Mouse (Mus musculus): Measurements from ENCODE around the gene Adrb1. TPM values are rescaled to one million over a fixed set of nuclear protein-coding genes. Genes with fewer than 3 reads are reported as not detected.

The Adrb1 gene
- polyA plus RNA-seq, 1 experiment from 2014 or later: 1.0 TPM

- ATAC-seq (ENCODE audit: low FRiP score): no peak
- no peaks in the 10 kb centered on the region for H3K9me3 ChIP-seq (replicated peaks)
- H3K36me3 ChIP-seq: no peaks in the 10 kb centered on the region
- no peak overlapping the region for H3K9ac ChIP-seq (replicated peaks)
- 83% methylated on average over 8 of the region's 8 CpGs for WGBS
- H3K4me2 ChIP-seq: no peak overlapping the region
- H3K4me3 ChIP-seq (replicated peaks): no peak overlapping the region
- no peaks in the 10 kb centered on the region for H3K27me3 ChIP-seq (replicated peaks)
- H3K27ac ChIP-seq (replicated peaks): no peak overlapping the region
- no peaks in the 10 kb centered on the region for H3K4me1 ChIP-seq
Observed at GRCm38 (mm10) chr19:56687026-56687635, 34.9 kb upstream of the Adrb1 start.

GRCm38 (mm10) chr19:56687676-56688075 lies 34.3 kb upstream of the Adrb1 start:
- H3K9me3 ChIP-seq (replicated peaks): no peaks in the 10 kb centered on the region
- no peak overlapping the region for H3K27ac ChIP-seq (replicated peaks)
- H3K4me1 ChIP-seq: no peaks in the 10 kb centered on the region
- H3K9ac ChIP-seq (replicated peaks): no peak overlapping the region
- no peaks in the 10 kb centered on the region for H3K36me3 ChIP-seq
- no peak overlapping the region for H3K4me2 ChIP-seq
- ATAC-seq (ENCODE audit: low FRiP score): no peak
- no peaks in the 10 kb centered on the region for H3K27me3 ChIP-seq (replicated peaks)
- WGBS: 88% methylated on average over 10 of the region's 10 CpGs
- no peak overlapping the region for H3K4me3 ChIP-seq (replicated peaks)

- 88% methylated on average over 12 of the region's 12 CpGs for WGBS
- no peak overlapping the region for H3K4me3 ChIP-seq (replicated peaks)
- H3K9ac ChIP-seq (replicated peaks): no peak overlapping the region
- H3K4me2 ChIP-seq: no peak overlapping the region
- H3K27me3 ChIP-seq (replicated peaks): no peaks in the 10 kb centered on the region
- no peaks in the 10 kb centered on the region for H3K9me3 ChIP-seq (replicated peaks)
- H3K36me3 ChIP-seq: no peaks in the 10 kb centered on the region
- H3K4me1 ChIP-seq: no peaks in the 10 kb centered on the region
- no peak for ATAC-seq (ENCODE audit: low FRiP score)
- H3K27ac ChIP-seq (replicated peaks): no peak overlapping the region
Observed at GRCm38 (mm10) chr19:56688661-56689335, 33.2 kb upstream of the Adrb1 start.

- H3K4me1 ChIP-seq: no peaks in the 10 kb centered on the region
- H3K9me3 ChIP-seq (replicated peaks): no peaks in the 10 kb centered on the region
- no peak for ATAC-seq (ENCODE audit: low FRiP score)
- no peaks in the 10 kb centered on the region for H3K36me3 ChIP-seq
- no peak overlapping the region for H3K4me3 ChIP-seq (replicated peaks)
- WGBS: 91% methylated on average over 6 of the region's 6 CpGs
- no peaks in the 10 kb centered on the region for H3K27me3 ChIP-seq (replicated peaks)
- no peak overlapping the region for H3K27ac ChIP-seq (replicated peaks)
- no peak overlapping the region for H3K4me2 ChIP-seq
- no peak overlapping the region for H3K9ac ChIP-seq (replicated peaks)
Observed at GRCm38 (mm10) chr19:56689493-56689892, 32.5 kb upstream of the Adrb1 start.

- ATAC-seq (ENCODE audit: low FRiP score): no peak
- 91% methylated on average over 3 of the region's 3 CpGs for WGBS
- H3K4me2 ChIP-seq: no peak overlapping the region
- H3K9me3 ChIP-seq (replicated peaks): no peaks in the 10 kb centered on the region
- H3K4me1 ChIP-seq: no peaks in the 10 kb centered on the region
- no peaks in the 10 kb centered on the region for H3K27me3 ChIP-seq (replicated peaks)
- H3K36me3 ChIP-seq: no peaks in the 10 kb centered on the region
- no peak overlapping the region for H3K4me3 ChIP-seq (replicated peaks)
- H3K27ac ChIP-seq (replicated peaks): no peak overlapping the region
- no peak overlapping the region for H3K9ac ChIP-seq (replicated peaks)
Observed at GRCm38 (mm10) chr19:56691103-56691502, 30.9 kb upstream of the Adrb1 start.

- H3K4me2 ChIP-seq: no peak overlapping the region
- no peaks in the 10 kb centered on the region for H3K27me3 ChIP-seq (replicated peaks)
- ATAC-seq (ENCODE audit: low FRiP score): no peak
- no peaks in the 10 kb centered on the region for H3K4me1 ChIP-seq
- H3K4me3 ChIP-seq (replicated peaks): no peak overlapping the region
- no peaks in the 10 kb centered on the region for H3K36me3 ChIP-seq
- no peaks in the 10 kb centered on the region for H3K9me3 ChIP-seq (replicated peaks)
- H3K9ac ChIP-seq (replicated peaks): no peak overlapping the region
- no peak overlapping the region for H3K27ac ChIP-seq (replicated peaks)
- WGBS: 25% methylated on average over 5 of the region's 5 CpGs
Observed at GRCm38 (mm10) chr19:56692451-56692850, 29.5 kb upstream of the Adrb1 start.

- no peak overlapping the region for H3K9ac ChIP-seq (replicated peaks)
- H3K27me3 ChIP-seq (replicated peaks): no peaks in the 10 kb centered on the region
- H3K9me3 ChIP-seq (replicated peaks): no peaks in the 10 kb centered on the region
- no peak overlapping the region for H3K4me3 ChIP-seq (replicated peaks)
- H3K4me2 ChIP-seq: no peak overlapping the region
- 94% methylated on average over 20 of the region's 20 CpGs for WGBS
- ATAC-seq (ENCODE audit: low FRiP score): no peak
- no peaks in the 10 kb centered on the region for H3K36me3 ChIP-seq
- H3K4me1 ChIP-seq: 0 out of 2 replicates have a peak, but pooled peaks cover 8% of the 10 kb centered on the region
- no peak overlapping the region for H3K27ac ChIP-seq (replicated peaks)
Observed at GRCm38 (mm10) chr19:56697370-56698144, 24.4 kb upstream of the Adrb1 start.

GRCm38 (mm10) chr19:56700848-56701247 lies 21.2 kb upstream of the Adrb1 start:
- H3K4me1 ChIP-seq: 0 out of 2 replicates have a peak, but pooled peaks cover 8% of the 10 kb centered on the region
- H3K4me3 ChIP-seq (replicated peaks): no peak overlapping the region
- no peaks in the 10 kb centered on the region for H3K9me3 ChIP-seq (replicated peaks)
- no peaks in the 10 kb centered on the region for H3K36me3 ChIP-seq
- H3K27me3 ChIP-seq (replicated peaks): no peaks in the 10 kb centered on the region
- H3K4me2 ChIP-seq: no peak overlapping the region
- WGBS: 58% methylated on average over 10 of the region's 10 CpGs
- H3K9ac ChIP-seq (replicated peaks): no peak overlapping the region
- no peak overlapping the region for H3K27ac ChIP-seq (replicated peaks)
- ATAC-seq (ENCODE audit: low FRiP score): no peak

GRCm38 (mm10) chr19:56701404-56702033 lies 20.5 kb upstream of the Adrb1 start:
- no peak overlapping the region for H3K9ac ChIP-seq (replicated peaks)
- WGBS: 69% methylated on average over 8 of the region's 8 CpGs

GRCm38 (mm10) chr19:56702039-56702438 lies 20.0 kb upstream of the Adrb1 start:
- Histone ChIP-seq H3K4me1 (0 out of 2 replicates have a peak, but pooled peaks cover 8% of the 10 kb centered on the region), H3K36me3 (no peaks in the 10 kb centered on the region), H3K4me2 (no peak overlapping the region), H3K27me3 (replicated peaks) (no peaks in the 10 kb centered on the region), H3K4me3 (replicated peaks) (no peak overlapping the region), H3K9ac (replicated peaks) (no peak overlapping the region), H3K9me3 (replicated peaks) (no peaks in the 10 kb centered on the region), H3K27ac (replicated peaks) (no peak overlapping the region)
- 60% methylated on average over 6 of the region's 6 CpGs for WGBS
- ATAC-seq (ENCODE audit: low FRiP score): no peak

More at GRCm38 (mm10) chr19:56701404-56702033, 20.5 kb upstream of the Adrb1 start:
- Histone ChIP-seq H3K4me2 (no peak overlapping the region), H3K36me3 (no peaks in the 10 kb centered on the region), H3K27me3 (replicated peaks) (no peaks in the 10 kb centered on the region), H3K9me3 (replicated peaks) (no peaks in the 10 kb centered on the region), H3K4me1 (0 out of 2 replicates have a peak, but pooled peaks cover 8% of the 10 kb centered on the region), H3K27ac (replicated peaks) (no peak overlapping the region), H3K4me3 (replicated peaks) (no peak overlapping the region)
- ATAC-seq (ENCODE audit: low FRiP score): no peak

- no peak overlapping the region for H3K4me2 ChIP-seq
- no peak overlapping the region for H3K27ac ChIP-seq (replicated peaks)
- H3K27me3 ChIP-seq (replicated peaks): no peaks in the 10 kb centered on the region
- no peaks in the 10 kb centered on the region for H3K36me3 ChIP-seq
- WGBS: 80% methylated on average over 12 of the region's 12 CpGs
- no peak overlapping the region for H3K4me3 ChIP-seq (replicated peaks)
- H3K9me3 ChIP-seq (replicated peaks): no peaks in the 10 kb centered on the region
- no peak for ATAC-seq (ENCODE audit: low FRiP score)
- 0 out of 2 replicates have a peak, but pooled peaks cover 8% of the 10 kb centered on the region for H3K4me1 ChIP-seq
- no peak overlapping the region for H3K9ac ChIP-seq (replicated peaks)
Observed at GRCm38 (mm10) chr19:56703238-56704097, 18.5 kb upstream of the Adrb1 start.
